Mouse (Mus musculus): ENCODE results near the gene Itga4. TPM values are rescaled to one million over a fixed set of nuclear protein-coding genes. Genes with fewer than 3 reads are reported as not detected.
A peak's percentile ranks its signal among the peaks of the same experiment; 100 is the strongest.

The Itga4 gene
- polyA plus RNA-seq, 1 experiment = 23.5 TPM

DNA sequence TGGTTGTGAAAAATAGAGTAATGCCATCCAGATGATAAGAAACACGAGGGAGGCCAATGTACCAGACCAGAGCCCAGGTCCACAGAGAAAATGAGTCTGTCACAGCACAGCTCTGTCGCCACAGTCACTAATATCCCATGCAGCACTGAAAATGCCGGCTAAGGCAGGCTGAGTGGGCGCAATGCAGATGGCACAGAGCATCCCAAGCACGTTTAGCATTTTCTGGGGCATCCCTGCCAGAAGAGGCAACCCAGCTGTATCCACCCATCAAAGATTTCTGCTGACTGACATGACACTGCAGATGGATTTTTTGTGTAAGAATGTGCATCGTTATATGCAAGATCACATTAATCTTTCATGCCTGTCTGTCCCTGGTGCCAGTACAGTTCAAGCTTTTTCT is 106.8 kb downstream of the Itga4 start:
- Histone ChIP-seq H3K27ac (ENCODE audit: insufficient read depth, low read length) (no peak overlapping the region), H3K4me3 (ENCODE audit: extremely low read depth, insufficient read depth, insufficient read length) (no peak overlapping the region), H3K36me3 (ENCODE audit: control insufficient read depth, insufficient read depth, low read length) (no peaks in the 10 kb centered on the region), H3K4me1 (ENCODE audit: control insufficient read depth, insufficient read depth, insufficient read length) (no peaks in the 10 kb centered on the region), H3K27me3 (ENCODE audit: control insufficient read depth, insufficient read depth, low read length) (no peaks in the 10 kb centered on the region)
- no peak for DNase-seq (ENCODE audit: low read depth in 1 of 2, low spot score in 2 of 2)
- WGBS = 79% methylated on average over 6 of the region's 6 CpGs
- TF ChIP-seq CTCF (IDR thresholded peaks at IDR 0.05; ENCODE audit: extremely low read depth, insufficient read depth, insufficient read length, insufficient replicate concordance) (no peak), POLR2A (IDR thresholded peaks at IDR 0.05; ENCODE audit: low read depth, low read length) (no peak)

DNA sequence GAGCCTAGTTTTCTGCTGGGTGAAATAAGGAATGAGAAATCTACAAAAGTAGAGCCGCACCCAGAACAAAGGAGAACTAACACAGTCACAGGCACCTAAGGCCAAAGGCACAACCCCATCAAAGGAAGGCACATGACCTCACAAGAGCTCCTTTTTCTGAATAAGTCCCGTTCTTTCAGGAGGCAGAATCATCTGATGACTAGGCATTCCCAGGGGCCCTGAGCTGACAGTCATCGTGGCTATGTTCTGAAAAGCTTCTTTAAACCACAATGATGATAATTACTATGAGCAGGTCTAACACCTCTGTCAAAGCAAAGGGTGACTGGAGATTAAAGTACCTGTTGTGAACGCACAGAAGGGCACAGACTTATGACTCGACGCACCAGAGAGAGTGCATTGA is 108.7 kb downstream of the Itga4 start:
- no peak for DNase-seq (ENCODE audit: low read depth in 1 of 2, low spot score in 2 of 2)
- Histone ChIP-seq H3K27me3 (ENCODE audit: control insufficient read depth, insufficient read depth, low read length) (no peaks in the 10 kb centered on the region), H3K36me3 (ENCODE audit: control insufficient read depth, insufficient read depth, low read length) (no peaks in the 10 kb centered on the region), H3K27ac (ENCODE audit: insufficient read depth, low read length) (no peak overlapping the region), H3K4me1 (ENCODE audit: control insufficient read depth, insufficient read depth, insufficient read length) (no peaks in the 10 kb centered on the region), H3K4me3 (ENCODE audit: extremely low read depth, insufficient read depth, insufficient read length) (no peak overlapping the region)
- 66% methylated on average over 6 of the region's 6 CpGs for WGBS
- TF ChIP-seq CTCF (IDR thresholded peaks at IDR 0.05; ENCODE audit: extremely low read depth, insufficient read depth, insufficient read length, insufficient replicate concordance) = no peak
- no peak for TF ChIP-seq POLR2A (IDR thresholded peaks at IDR 0.05; ENCODE audit: low read depth, low read length)

DNA sequence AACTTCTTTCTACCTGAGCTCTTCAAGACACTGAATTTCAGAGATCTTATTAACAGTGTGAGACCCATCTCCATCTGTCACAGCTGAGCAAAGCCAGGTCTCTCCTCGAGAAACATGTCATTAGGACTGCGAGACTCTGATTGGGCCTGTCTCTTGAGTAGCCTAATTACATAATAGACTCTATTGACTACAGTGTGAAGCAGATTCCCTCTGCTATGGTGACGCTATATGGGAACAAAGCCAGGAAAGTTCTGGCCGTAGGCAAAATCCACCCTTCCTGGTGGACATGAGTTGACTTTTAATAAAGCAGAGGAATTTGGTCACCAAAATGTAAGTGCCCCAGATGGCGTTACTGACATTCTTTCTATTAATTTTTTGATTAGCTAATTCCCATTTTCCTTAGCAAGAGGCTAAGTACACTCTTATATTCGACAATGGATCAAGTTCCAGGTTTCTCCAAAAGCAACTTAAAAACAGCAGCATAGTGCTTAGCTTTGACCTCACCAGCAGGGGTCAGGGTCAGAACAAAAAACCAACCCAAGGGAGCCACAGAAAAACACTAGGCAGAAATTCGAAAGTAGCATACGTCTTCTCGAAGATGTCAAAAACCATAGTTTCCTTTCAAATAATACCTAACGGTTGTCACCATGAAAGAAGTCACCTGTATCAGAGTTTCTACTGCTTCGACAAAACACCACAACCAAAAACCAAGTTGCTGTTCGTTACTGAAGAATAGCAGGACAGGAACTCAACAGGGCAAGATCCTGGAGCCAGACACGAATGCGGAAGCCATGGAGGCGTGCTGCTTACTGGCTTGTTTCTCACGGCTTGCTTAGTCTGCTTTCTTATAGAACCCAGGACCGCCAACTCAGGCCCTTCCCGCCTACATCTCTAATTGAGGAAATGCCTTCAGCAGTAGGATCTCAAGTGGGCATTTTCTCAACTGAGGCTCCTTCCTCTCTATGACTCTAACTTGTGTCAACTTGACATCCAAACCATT is 112.5 kb downstream of the Itga4 start:
- no peak for DNase-seq (ENCODE audit: low read depth in 1 of 2, low spot score in 2 of 2)
- TF ChIP-seq CTCF (IDR thresholded peaks at IDR 0.05; ENCODE audit: extremely low read depth, insufficient read depth, insufficient read length, insufficient replicate concordance) = no peak
- TF ChIP-seq POLR2A (IDR thresholded peaks at IDR 0.05; ENCODE audit: low read depth, low read length) = no peak
- H3K27me3 ChIP-seq (ENCODE audit: control insufficient read depth, insufficient read depth, low read length) = no peaks in the 10 kb centered on the region
- H3K4me3 ChIP-seq (ENCODE audit: extremely low read depth, insufficient read depth, insufficient read length) = no peak overlapping the region
- H3K4me1 ChIP-seq (ENCODE audit: control insufficient read depth, insufficient read depth, insufficient read length) = peaks cover 6% of the 10 kb centered on the region; the same call in 1 of the 2 replicates
- no peaks in the 10 kb centered on the region for H3K36me3 ChIP-seq (ENCODE audit: control insufficient read depth, insufficient read depth, low read length)
- H3K27ac ChIP-seq (ENCODE audit: insufficient read depth, low read length) = no peak overlapping the region
- WGBS = 73% methylated on average over 18 of the region's 18 CpGs

DNA sequence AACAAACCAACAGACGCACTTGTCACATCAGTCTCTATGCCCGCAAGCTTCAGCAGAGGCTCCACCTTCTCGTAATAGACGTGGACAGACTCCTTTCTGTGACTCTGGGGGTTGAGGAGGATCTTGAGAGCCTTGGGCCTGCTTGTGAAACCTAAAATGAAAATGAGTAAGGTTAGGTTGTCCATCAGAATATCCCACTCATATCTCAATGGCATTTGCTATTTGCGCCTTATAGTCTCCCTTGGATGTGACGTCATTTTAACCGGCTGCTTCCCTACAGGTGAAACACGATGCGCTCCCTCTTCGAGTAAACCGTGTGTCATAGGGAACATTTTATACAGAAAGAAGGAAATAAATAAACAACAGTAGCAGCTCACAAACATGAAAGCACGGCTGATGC is 113.4 kb downstream of the Itga4 start:
- DNase-seq (ENCODE audit: low read depth in 1 of 2, low spot score in 2 of 2) = no peak
- H3K27ac ChIP-seq (ENCODE audit: insufficient read depth, low read length) = no peak overlapping the region
- TF ChIP-seq CTCF (IDR thresholded peaks at IDR 0.05; ENCODE audit: extremely low read depth, insufficient read depth, insufficient read length, insufficient replicate concordance) (no peak), POLR2A (IDR thresholded peaks at IDR 0.05; ENCODE audit: low read depth, low read length) (no peak)
- peaks cover 6% of the 10 kb centered on the region; the same call in 1 of the 2 replicates for H3K4me1 ChIP-seq (ENCODE audit: control insufficient read depth, insufficient read depth, insufficient read length)
- 93% methylated on average over 12 of the region's 12 CpGs for WGBS
- no peaks in the 10 kb centered on the region for H3K27me3 ChIP-seq (ENCODE audit: control insufficient read depth, insufficient read depth, low read length)
- no peak overlapping the region for H3K4me3 ChIP-seq (ENCODE audit: extremely low read depth, insufficient read depth, insufficient read length)
- no peaks in the 10 kb centered on the region for H3K36me3 ChIP-seq (ENCODE audit: control insufficient read depth, insufficient read depth, low read length)

DNA sequence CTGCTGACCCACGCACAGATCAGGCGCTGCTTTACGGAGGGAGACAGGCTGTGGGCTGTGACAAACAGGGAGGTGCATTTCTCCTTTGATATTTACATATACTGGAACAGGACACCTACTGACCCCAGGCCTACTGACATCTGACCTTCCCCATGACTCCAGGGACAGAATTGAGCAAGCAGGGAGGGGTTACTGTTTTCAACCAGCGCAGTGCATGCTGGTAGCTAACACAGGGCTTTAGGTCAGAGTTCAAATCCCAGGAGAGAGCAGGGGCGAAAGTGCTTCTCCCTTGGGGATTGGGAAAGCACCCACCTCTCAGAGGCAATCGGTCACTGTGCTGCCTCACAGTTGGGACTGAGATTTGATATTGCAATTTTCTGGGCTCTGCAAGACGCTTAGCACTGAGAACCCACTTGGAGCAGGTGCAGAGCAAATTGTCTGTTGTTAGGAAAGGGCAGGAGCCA is 113.9 kb downstream of the Itga4 start:
- Histone ChIP-seq H3K4me1 (ENCODE audit: control insufficient read depth, insufficient read depth, insufficient read length) (peaks cover 6% of the 10 kb centered on the region; the same call in 1 of the 2 replicates), H3K36me3 (ENCODE audit: control insufficient read depth, insufficient read depth, low read length) (no peaks in the 10 kb centered on the region), H3K27me3 (ENCODE audit: control insufficient read depth, insufficient read depth, low read length) (no peaks in the 10 kb centered on the region), H3K4me3 (ENCODE audit: extremely low read depth, insufficient read depth, insufficient read length) (no peak overlapping the region), H3K27ac (ENCODE audit: insufficient read depth, low read length) (no peak overlapping the region)
- no peak for DNase-seq (ENCODE audit: low read depth in 1 of 2, low spot score in 2 of 2)
- 88% methylated on average over 7 of the region's 7 CpGs for WGBS
- TF ChIP-seq CTCF (IDR thresholded peaks at IDR 0.05; ENCODE audit: extremely low read depth, insufficient read depth, insufficient read length, insufficient replicate concordance) (no peak), POLR2A (IDR thresholded peaks at IDR 0.05; ENCODE audit: low read depth, low read length) (no peak)

DNA sequence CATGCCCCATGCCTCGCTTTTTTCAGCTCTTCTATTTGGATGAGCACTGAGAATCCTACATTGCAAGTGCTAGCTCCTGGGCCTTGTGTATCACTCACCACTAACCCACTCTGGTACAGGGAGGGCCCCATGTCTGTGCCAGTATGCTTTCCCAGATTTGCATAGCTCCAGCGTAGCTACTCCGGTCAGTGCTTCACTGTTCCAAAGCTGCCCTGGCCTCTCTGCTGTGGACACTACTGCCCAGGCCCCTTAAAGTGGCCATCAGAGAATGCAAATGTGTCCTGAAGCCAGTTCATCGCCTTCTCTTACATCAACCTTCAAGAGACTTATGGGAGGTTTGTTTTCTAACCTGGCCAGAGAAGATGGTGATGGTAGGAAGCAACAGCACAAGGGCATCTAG is 114.7 kb downstream of the Itga4 start:
- no peak overlapping the region for H3K27ac ChIP-seq (ENCODE audit: insufficient read depth, low read length)
- 92% methylated on average over 4 of the region's 4 CpGs for WGBS
- H3K4me3 ChIP-seq (ENCODE audit: extremely low read depth, insufficient read depth, insufficient read length) = peak overlapping the region; percentile 58; the same call in 1 of the 2 replicates
- no peaks in the 10 kb centered on the region for H3K36me3 ChIP-seq (ENCODE audit: control insufficient read depth, insufficient read depth, low read length)
- no peak for DNase-seq (ENCODE audit: low read depth in 1 of 2, low spot score in 2 of 2)
- no peak for TF ChIP-seq CTCF (IDR thresholded peaks at IDR 0.05; ENCODE audit: extremely low read depth, insufficient read depth, insufficient read length, insufficient replicate concordance)
- TF ChIP-seq POLR2A (IDR thresholded peaks at IDR 0.05; ENCODE audit: low read depth, low read length) = no peak
- H3K27me3 ChIP-seq (ENCODE audit: control insufficient read depth, insufficient read depth, low read length) = no peaks in the 10 kb centered on the region
- H3K4me1 ChIP-seq (ENCODE audit: control insufficient read depth, insufficient read depth, insufficient read length) = peaks cover 6% of the 10 kb centered on the region; the same call in 1 of the 2 replicates

All from spleen, adult 2 months (tissue).